Mouse (Mus musculus) granulocyte monocyte progenitor cell, adult 5-6 weeks (primary cell): Measurements from ENCODE around the gene Dusp5. TPM values are rescaled to one million over a fixed set of nuclear protein-coding genes. Genes with fewer than 3 reads are reported as not detected.
A peak's percentile ranks its signal among the peaks of the same experiment; 100 is the strongest.
"Not testable (repeated sequence)": the region's sequence is repeated elsewhere in the genome, so short reads cannot be mapped to it uniquely, and the experiment has no call there.

Source experiments
- ATAC-seq: replicated peaks from 2 replicates; pipeline ENCODE4 v1.8.0; 2016; ENCODE audit warnings: mild to moderate bottlenecking, moderate TSS enrichment, inconsistent platforms; ENCODE audit not compliant: poor library complexity, severe bottlenecking
- total RNA-seq, 2 experiments: library from RNA; stranded (forward) in 1 of 2; stranded (reverse) in 1 of 2; fragments of 200-712, 200-1000 nt in 1 of 2; fragments of >200 nt in 1 of 2; fragmentation: Nextera tagmentation in 1 of 2; gene quantifications; 2 replicates each; pipeline ENCODE4 v1.2.3; 2014 to 2017

Dusp5 gene
- total RNA-seq, 2 experiments from 2014 or later, result 4.0 to 4.2 TPM

GRCm38 (mm10) chr19:53572607-53573006, 43.7 kb downstream of the Dusp5 start:
- ATAC-seq, result no peak

- ATAC-seq, result no peak
Measured at GRCm38 (mm10) chr19:53573151-53573550, 44.2 kb downstream of the Dusp5 start.

- ATAC-seq, result no peak
Measured at GRCm38 (mm10) chr19:53574131-53574530, 45.2 kb downstream of the Dusp5 start.

GRCm38 (mm10) chr19:53574546-53574945, 45.6 kb downstream of the Dusp5 start:
- ATAC-seq, result no peak

- ATAC-seq, result no peak
Measured at GRCm38 (mm10) chr19:53575296-53576010, 46.5 kb downstream of the Dusp5 start.

- no peak for ATAC-seq
Measured at GRCm38 (mm10) chr19:53576061-53576460, 47.2 kb downstream of the Dusp5 start.

- ATAC-seq, result no peak
Measured at GRCm38 (mm10) chr19:53577025-53577800, 48.3 kb downstream of the Dusp5 start.

GRCm38 (mm10) chr19:53578597-53579252, 49.8 kb downstream of the Dusp5 start:
- ATAC-seq, result peak; percentile 58; the same call in 1 of the 2 replicates

GRCm38 (mm10) chr19:53580271-53580670, 51.4 kb downstream of the Dusp5 start:
- ATAC-seq, result not testable (repeated sequence)

- ATAC-seq, result not testable (repeated sequence)
Measured at GRCm38 (mm10) chr19:53587686-53588085, 58.8 kb downstream of the Dusp5 start.

- ATAC-seq, result not testable (repeated sequence)
Measured at GRCm38 (mm10) chr19:53588968-53589367, 60.1 kb downstream of the Dusp5 start, which contains the start of gene Nutf2-ps1. Gene Nutf2-ps1, minus strand, starts transcription at chr19:53589068.

Other genes with a start within 250 kb of the Dusp5 start
- 19.6 and 28.2 TPM in 2 replicates for gene Mxi1, start 218.6 kb upstream of the Dusp5 start, total RNA-seq (2014; fragmentation: Nextera tagmentation)
- 50.7 and 54.9 TPM in 2 replicates for gene Mxi1, start 218.6 kb upstream of the Dusp5 start, total RNA-seq (2017)
- gene Gm10197, start 157.3 kb upstream of the Dusp5 start, total RNA-seq (2014; fragmentation: Nextera tagmentation), result not detected in 2 replicates
- not detected in 2 replicates for gene Gm10197, start 157.3 kb upstream of the Dusp5 start, total RNA-seq (2017)
- gene Smndc1, start 138.5 kb upstream of the Dusp5 start, total RNA-seq (2014; fragmentation: Nextera tagmentation), result 47.7 and 54.6 TPM in 2 replicates
- 31.1 and 33.4 TPM in 2 replicates for gene Smndc1, start 138.5 kb upstream of the Dusp5 start, total RNA-seq (2017)
- gene Nutf2-ps1, start 60.0 kb downstream of the Dusp5 start, total RNA-seq (2014; fragmentation: Nextera tagmentation), result 56.0 and 61.3 TPM in 2 replicates
- gene Nutf2-ps1, start 60.0 kb downstream of the Dusp5 start, total RNA-seq (2017), result 142 and 145 TPM in 2 replicates
- gene Smc3, start 71.3 kb downstream of the Dusp5 start, total RNA-seq (2014; fragmentation: Nextera tagmentation), result 82.0 and 87.6 TPM in 2 replicates
- gene Smc3, start 71.3 kb downstream of the Dusp5 start, total RNA-seq (2017), result 135 and 145 TPM in 2 replicates
- 0.09 and 0.41 TPM in 2 replicates for gene Rbm20, start 148.2 kb downstream of the Dusp5 start, total RNA-seq (2014; fragmentation: Nextera tagmentation)
- 0.05 and 0.34 TPM in 2 replicates for gene Rbm20, start 148.2 kb downstream of the Dusp5 start, total RNA-seq (2017)